Mouse (Mus musculus): ENCODE data around the gene Ffar2.
A peak's percentile ranks its signal among the peaks of the same experiment; 100 is the strongest.
"Not testable (repeated sequence)": the region's sequence is repeated elsewhere in the genome, so short reads cannot be mapped to it uniquely, and the experiment has no call there.

Gene Ffar2

GRCm38 (mm10) chr7:30823675-30824074 is at the start of gene Ffar2:
Gene Ffar2, minus strand, starts transcription at chr7:30823775.
- DNase-seq (ENCODE audit: low read depth, low spot score) = no peak

DNA sequence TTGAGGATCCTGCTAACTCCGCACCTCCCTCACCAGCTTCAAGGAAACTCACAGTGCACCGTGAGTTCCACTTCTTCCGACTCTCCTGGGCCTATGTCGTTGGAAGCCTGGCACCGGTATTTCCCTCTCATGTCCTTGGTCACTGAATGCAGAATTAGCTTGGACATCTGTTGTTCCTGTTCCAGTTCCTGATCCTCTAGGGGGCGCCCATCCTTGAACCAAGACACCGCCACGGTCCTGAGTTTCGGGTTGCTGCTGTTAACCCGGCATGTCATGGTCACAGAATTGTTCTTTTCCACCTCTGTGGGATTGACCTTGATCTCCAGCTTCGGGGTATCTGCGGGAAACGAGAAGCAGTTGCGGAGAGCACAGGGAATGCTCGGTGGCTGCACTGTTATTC is 49.5 kb upstream of the Ffar2 start:
- peak; percentile 61 for DNase-seq (ENCODE audit: low read depth, low spot score)

DNA sequence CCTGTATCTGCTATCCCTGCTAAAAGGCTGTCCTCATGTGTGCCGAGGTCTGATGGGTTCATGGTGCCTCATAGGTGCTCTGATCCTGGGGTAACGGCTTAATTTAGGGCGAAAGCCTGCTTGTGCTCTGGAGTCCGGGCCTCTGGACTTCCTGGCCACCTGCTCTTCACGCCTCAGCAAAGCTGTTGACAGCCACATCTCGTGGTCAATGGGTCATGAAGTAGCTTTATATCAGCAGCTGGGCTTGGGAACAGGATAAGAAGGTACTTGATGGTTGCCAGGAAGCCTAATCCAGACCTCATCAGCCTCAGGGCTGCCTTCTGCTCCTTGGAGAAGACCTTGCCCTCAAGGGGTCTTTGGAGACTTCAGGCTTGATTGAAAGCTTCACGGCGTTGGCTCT is 39.8 kb upstream of the Ffar2 start:
- no peak for DNase-seq (ENCODE audit: low read depth, low spot score)

DNA sequence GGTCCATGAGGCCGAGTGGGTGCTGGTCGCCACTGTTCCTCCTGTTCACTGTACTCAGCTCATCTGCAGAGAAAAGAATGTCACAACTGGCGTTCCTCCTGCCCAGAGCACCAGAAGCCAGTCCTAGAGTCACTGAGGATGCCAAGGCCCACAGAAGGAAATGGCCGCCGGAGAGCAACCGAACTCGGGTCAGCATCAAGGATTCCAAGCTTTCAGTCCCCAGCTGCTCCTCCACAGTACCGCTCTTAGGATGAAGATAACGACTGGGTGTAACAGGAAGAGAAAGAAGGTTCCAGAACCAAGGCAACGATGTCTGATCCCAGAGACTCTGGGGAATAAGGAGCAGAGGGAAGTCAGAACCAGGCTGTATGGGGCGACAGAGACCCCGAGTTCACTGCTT is 37.9 kb upstream of the Ffar2 start, which contains the start of gene Ffar1:
Ffar1 (minus strand) TSS at position 101 of the 400 bp plus-strand sequence.
- DNase-seq (ENCODE audit: low read depth, low spot score) = no peak

GRCm38 (mm10) chr7:30859635-30860402 is 36.2 kb upstream of the Ffar2 start:
- DNase-seq (ENCODE audit: low read depth, low spot score) = peak; percentile 70

DNA sequence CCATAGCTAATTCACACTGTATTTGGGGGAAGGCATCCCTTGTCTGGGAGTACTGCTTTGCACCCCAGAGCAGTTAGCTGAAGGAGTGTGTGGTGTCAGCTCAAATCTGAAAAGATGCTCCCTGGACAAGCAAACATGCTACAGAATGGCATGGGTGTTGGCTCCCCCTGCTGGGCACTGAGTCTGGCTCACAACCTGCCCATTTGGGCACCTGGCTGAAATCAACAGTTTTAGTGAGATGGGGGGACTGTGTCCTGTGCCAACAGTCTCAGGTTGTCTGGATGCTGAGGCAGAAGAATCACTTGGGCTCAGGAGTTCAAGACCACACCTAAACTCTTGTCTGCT is 35.7 kb upstream of the Ffar2 start:
- peak; percentile 74 for DNase-seq (ENCODE audit: low read depth, low spot score)

DNA sequence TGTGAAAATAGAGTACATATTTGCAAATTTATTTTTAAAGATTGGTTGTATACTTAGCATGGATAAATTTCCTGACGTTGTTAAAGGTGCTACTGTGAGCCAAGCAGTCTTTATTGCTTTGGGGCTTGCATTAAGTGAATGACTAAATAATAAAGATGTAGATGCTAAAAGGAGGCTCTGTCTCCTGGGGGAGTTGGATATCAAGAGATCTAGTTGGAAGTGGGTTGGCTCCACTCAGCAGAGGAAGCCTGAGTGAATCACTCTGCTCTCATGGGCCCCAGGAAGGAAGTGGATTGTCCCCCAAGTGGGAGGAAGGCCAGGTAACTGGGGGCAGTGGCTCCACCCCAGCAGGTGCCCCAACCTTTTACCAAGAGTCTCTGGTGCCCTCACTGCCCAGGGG is 34.2 kb upstream of the Ffar2 start:
- no peak for DNase-seq (ENCODE audit: low read depth, low spot score)

DNA sequence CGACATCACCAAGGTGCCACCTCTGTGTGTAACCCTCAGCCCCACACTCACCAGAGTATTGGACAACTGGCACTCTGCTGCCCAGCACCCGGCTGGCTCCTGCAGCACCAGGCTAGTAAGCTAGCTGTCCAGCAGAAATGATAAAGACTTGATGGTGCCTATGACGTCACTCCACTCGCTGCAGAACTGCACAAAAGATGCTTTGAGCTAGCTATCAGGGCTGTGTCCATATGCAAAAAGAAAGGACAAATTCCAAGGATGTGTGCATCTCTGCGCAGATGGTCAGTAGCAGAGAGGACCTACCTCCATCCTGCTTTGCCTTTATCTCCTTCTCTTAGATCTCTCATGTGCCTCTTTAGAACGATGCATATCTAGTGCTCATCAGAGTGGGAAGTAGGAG is 32.5 kb upstream of the Ffar2 start, which contains the start of gene Ffar3:
Ffar3 (minus strand) TSS at position 101 of the 400 bp plus-strand sequence.
- DNase-seq (ENCODE audit: low read depth, low spot score) = no peak

DNA sequence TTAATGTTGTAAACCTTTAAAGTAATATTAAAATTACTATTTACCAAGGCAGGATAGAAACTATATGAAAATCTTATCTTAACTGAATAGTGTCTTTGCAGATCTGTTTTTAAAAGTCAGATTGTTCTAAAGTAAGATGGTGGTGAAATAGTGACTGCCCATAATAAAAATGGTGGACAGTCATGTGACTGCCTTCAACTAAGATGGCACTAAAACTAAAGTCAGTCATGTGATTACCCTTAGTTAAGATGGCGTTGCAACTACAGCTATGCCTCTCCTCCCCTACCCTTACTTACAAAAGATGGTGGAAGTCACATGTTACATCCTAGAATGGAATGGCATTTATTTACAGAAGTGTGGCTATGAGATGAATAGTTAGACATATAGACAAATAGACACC is 27.8 kb upstream of the Ffar2 start:
- DNase-seq (ENCODE audit: low read depth, low spot score) = no peak

DNA sequence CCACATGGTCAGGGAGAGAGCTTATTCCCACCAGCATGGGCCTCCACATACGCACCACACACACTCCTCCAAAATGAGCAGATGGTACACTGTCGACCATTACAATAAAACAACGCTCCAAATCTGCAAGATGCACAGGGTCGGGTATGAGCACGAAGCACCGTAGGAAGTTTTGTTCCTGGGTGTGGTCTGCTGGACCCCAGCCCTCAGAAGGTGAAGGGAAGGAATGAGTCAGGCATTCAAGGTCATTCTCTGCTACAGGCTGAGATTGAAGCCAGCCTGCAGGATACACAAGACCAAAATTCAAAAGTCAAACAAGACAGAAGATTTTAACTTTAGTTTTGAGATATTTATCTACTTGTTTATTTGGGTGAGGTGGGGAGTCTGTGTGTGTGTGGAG is 24.4 kb upstream of the Ffar2 start:
- DNase-seq (ENCODE audit: low read depth, low spot score) = no peak

DNA sequence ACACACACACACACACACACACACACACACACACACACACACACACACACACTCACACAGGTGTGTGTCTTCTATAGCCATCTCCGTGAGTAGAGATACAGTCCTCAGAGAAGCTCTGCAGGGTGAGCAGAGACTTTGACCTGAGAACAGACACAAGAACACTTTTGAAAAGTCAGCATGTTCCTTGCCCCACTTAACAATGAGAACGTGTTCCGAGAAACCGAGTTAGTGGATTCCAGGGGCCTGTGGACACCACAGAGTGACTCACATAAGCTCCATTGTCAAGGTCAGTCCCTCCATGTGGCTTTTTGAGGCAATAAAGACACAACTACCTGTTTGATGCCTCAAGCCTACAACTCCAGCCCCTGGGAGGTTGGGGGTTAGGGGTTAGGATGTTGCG is 23.8 kb upstream of the Ffar2 start:
- DNase-seq (ENCODE audit: low read depth, low spot score) = no peak

GRCm38 (mm10) chr7:30846505-30847053 is 23.0 kb upstream of the Ffar2 start:
- no peak for DNase-seq (ENCODE audit: low read depth, low spot score)

- DNase-seq (ENCODE audit: low read depth, low spot score) = no peak
These were observed 21.2 kb upstream of the Ffar2 start for GRCm38 (mm10) chr7:30844676-30845297.

DNA sequence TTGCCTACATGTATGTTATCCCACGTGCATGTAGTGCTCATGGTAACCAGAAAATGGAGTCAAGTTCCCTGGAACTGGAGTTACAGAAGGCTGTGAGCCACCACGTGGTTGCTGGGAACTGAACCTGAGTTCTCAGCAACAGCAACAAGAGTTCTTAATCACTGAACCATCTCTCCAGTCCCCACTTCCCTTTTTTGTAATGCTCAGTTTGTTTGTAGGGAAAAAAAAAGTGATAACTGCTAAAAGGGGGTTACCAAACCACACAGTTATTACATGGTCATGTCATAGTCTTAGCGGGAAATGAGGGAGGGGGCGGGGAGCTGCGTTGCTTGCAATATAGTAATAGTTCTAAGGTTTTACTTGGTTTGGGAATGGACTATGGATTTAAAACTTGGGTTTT is 18.5 kb upstream of the Ffar2 start:
- peak; percentile 25 for DNase-seq (ENCODE audit: low read depth, low spot score)

DNA sequence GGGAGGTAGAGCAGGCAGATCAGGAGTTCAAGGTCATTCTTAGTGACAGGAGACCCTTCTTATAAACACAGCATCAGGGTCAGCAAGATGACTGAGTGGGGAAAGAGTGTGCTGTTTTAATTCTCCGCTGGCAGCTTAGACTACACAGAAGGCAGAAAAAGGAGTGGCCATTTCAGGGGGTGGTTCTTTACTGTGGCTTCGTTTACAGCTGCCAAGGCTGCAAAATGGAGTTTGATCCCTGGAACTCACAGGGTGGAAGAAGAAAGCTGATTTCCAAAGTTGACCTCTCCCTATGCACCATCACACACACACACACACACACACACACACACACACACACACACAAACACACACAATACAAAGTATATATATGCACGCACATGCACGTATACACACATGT is 17.8 kb upstream of the Ffar2 start:
- no peak for DNase-seq (ENCODE audit: low read depth, low spot score)

DNA sequence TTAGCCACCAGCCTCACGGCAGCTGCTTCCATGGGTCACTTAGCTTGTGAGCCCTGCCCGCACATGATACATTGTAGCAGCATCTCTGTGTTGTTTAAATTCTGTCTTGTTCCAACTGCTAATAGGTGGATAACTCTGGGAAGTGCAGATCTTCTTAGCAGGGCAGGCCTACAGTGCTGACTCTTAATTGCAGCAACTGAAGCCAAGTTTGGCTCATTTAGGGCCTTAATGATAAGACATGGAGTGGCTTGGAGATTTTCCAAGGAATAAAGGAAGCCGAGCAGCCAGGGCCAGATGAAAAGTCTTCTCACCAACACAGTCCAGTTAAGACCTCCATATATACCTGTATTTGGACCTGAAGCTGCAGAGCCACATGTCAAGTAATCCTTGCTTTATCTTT is 16.7 kb upstream of the Ffar2 start:
- no peak for DNase-seq (ENCODE audit: low read depth, low spot score)

- no peak for DNase-seq (ENCODE audit: low read depth, low spot score)
These were observed 13.7 kb upstream of the Ffar2 start for GRCm38 (mm10) chr7:30837277-30837676.

GRCm38 (mm10) chr7:30832684-30833083 is 9.1 kb upstream of the Ffar2 start:
- DNase-seq (ENCODE audit: low read depth, low spot score) = not testable (repeated sequence)

DNA sequence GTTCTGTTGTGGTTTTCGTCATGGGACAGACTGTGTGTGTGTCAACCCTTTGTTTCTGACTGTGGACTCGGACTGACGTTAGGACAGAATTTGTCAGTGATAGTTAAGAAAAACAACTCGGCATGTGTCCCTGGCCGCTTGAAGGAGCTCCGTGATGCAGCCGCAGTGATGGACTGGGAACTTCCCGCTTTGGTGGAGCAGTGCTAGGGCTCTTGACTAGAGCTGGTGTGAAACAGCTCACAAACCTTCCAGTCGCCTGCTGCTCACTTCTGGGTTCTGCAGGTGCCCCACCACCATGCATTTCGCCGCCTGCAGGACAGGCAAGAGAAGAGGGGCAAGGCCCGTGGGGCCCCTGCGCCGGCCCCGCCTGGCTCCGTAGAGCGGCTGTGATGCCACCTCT is 8.7 kb upstream of the Ffar2 start:
- DNase-seq (ENCODE audit: low read depth, low spot score) = peak; percentile 57

GRCm38 (mm10) chr7:30829428-30829827 is 5.9 kb upstream of the Ffar2 start:
- DNase-seq (ENCODE audit: low read depth, low spot score) = no peak

DNA sequence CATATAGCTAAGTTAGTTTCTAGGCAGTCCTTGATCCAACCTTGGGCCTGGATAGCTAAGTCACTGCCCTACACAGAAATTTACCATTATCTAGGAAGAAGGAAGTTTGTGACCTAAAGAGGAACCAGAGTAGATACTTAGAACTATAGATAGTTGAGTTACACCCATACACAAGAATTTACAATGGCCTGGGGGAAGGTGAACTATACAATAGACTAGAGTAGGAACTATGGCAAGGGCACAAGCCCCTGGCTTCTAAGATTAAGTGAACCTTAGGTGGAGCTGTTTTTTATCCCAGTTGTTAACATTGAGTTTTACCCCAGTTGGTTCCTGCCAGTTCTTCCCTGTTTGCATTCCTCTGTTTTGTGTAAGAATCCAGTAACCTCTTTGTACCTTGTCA is 5.3 kb upstream of the Ffar2 start:
- not testable (repeated sequence) for DNase-seq (ENCODE audit: low read depth, low spot score)

GRCm38 (mm10) chr7:30826660-30827059 is 3.1 kb upstream of the Ffar2 start:
- DNase-seq (ENCODE audit: low read depth, low spot score) = no peak

GRCm38 (mm10) chr7:30824306-30824705 is 731 bp upstream of the Ffar2 start:
- no peak for DNase-seq (ENCODE audit: low read depth, low spot score)

All from CD4-positive helper T cell, adult 2 months (primary cell).